Mouse (Mus musculus) Muller cell, postnatal 12 days (primary cell): ENCODE measurements around the gene Nol9.

Experiments
- DNase-seq: peaks from one replicate; pipeline ENCODE4 v3.0.0-alpha.2; 2015; ENCODE audit errors: inconsistent ontology term

The Nol9 gene

GRCm38 (mm10) chr4:152092751-152093293 lies 53.7 kb downstream of the Nol9 start:
- peak; percentile 70 for DNase-seq

- DNase-seq = no peak
Measured at GRCm38 (mm10) chr4:152094233-152094632, 55.1 kb downstream of the Nol9 start.

- DNase-seq = no peak
Measured at GRCm38 (mm10) chr4:152095937-152096910, 57.1 kb downstream of the Nol9 start.

GRCm38 (mm10) chr4:152096927-152097326 lies 57.8 kb downstream of the Nol9 start:
- DNase-seq = no peak

GRCm38 (mm10) chr4:152097911-152098799 lies 59.0 kb downstream of the Nol9 start:
- no peak for DNase-seq

- no peak for DNase-seq
Measured at GRCm38 (mm10) chr4:152100541-152100940, 61.4 kb downstream of the Nol9 start.

GRCm38 (mm10) chr4:152101081-152101653 lies 62.0 kb downstream of the Nol9 start:
- no peak for DNase-seq

- DNase-seq = no peak
Measured at GRCm38 (mm10) chr4:152101921-152102320, 62.8 kb downstream of the Nol9 start.

GRCm38 (mm10) chr4:152103025-152103424 lies 63.9 kb downstream of the Nol9 start:
- peak; percentile 68 for DNase-seq

GRCm38 (mm10) chr4:152106746-152107145 lies 67.6 kb downstream of the Nol9 start:
- DNase-seq = no peak

- peak; percentile 59 for DNase-seq
Measured at GRCm38 (mm10) chr4:152107493-152107892, 68.4 kb downstream of the Nol9 start.

- peak; percentile 73 for DNase-seq
Measured at GRCm38 (mm10) chr4:152107971-152108509, 68.9 kb downstream of the Nol9 start.

GRCm38 (mm10) chr4:152108673-152109072 lies 69.6 kb downstream of the Nol9 start:
- DNase-seq = no peak

- no peak for DNase-seq
Measured at GRCm38 (mm10) chr4:152109509-152109908, 70.4 kb downstream of the Nol9 start.

- DNase-seq = no peak
Measured at GRCm38 (mm10) chr4:152110689-152111088, 71.6 kb downstream of the Nol9 start.
